Mouse (Mus musculus) midbrain, postnatal 0 days (tissue): Measurements from ENCODE around the gene Pramef25. TPM values are rescaled to one million over a fixed set of nuclear protein-coding genes. Genes with fewer than 3 reads are reported as not detected.

Source experiments
- polyA plus RNA-seq: library from polyadenylated mRNA; unstranded; fragments of >200 nt; fragmentation: Nextera tagmentation; extraction: Ambion mirVana; gene quantifications from 2 replicates; pipeline ENCODE4 v1.2.1, GENCODE M21; 2015
- total RNA-seq: library from RNA; depleted of rRNA; stranded (reverse); fragments of >200 nt; gene quantifications from 2 replicates; pipeline ENCODE4 v1.2.3, GENCODE M21; 2014; rRNA removed

Pramef25 gene
- total and polyA plus RNA-seq, 2 experiments from 2014 or later, result not detected

Other genes with a start within 250 kb of the Pramef25 start
- not detected in 2 replicates for gene Gm13089, start 248.3 kb downstream of the Pramef25 start, total RNA-seq
- not detected in 2 replicates for gene Gm13089, start 248.3 kb downstream of the Pramef25 start, polyA plus RNA-seq
- gene Gm13078, start 231.6 kb downstream of the Pramef25 start, total RNA-seq, result not detected in 2 replicates
- gene Gm13078, start 231.6 kb downstream of the Pramef25 start, polyA plus RNA-seq, result not detected in 2 replicates
- not detected in 2 replicates for gene Gm13023, start 161.7 kb downstream of the Pramef25 start, total RNA-seq
- not detected in 2 replicates for gene Gm13023, start 161.7 kb downstream of the Pramef25 start, polyA plus RNA-seq
- gene Gm13084, start 134.9 kb downstream of the Pramef25 start, total RNA-seq, result not detected in 2 replicates
- gene Gm13084, start 134.9 kb downstream of the Pramef25 start, polyA plus RNA-seq, result not detected in 2 replicates
- gene Gm13103, start 104.5 kb downstream of the Pramef25 start, total RNA-seq, result not detected in 2 replicates
- not detected in 2 replicates for gene Gm13103, start 104.5 kb downstream of the Pramef25 start, polyA plus RNA-seq
- not detected in 2 replicates for gene Pramef6, start 50.6 kb downstream of the Pramef25 start, total RNA-seq
- not detected in 2 replicates for gene Pramef6, start 50.6 kb downstream of the Pramef25 start, polyA plus RNA-seq
- not detected in 2 replicates for gene Gm13101, start 15.9 kb upstream of the Pramef25 start, total RNA-seq
- not detected in 2 replicates for gene Gm13101, start 15.9 kb upstream of the Pramef25 start, polyA plus RNA-seq
- not detected in 2 replicates for gene Pramef17, start 43.4 kb upstream of the Pramef25 start, total RNA-seq
- not detected in 2 replicates for gene Pramef17, start 43.4 kb upstream of the Pramef25 start, polyA plus RNA-seq
- not detected in 2 replicates for gene Pramel4, start 108.1 kb upstream of the Pramef25 start, total RNA-seq
- not detected in 2 replicates for gene Pramel4, start 108.1 kb upstream of the Pramef25 start, polyA plus RNA-seq
- gene Gm13102, start 155.5 kb upstream of the Pramef25 start, total RNA-seq, result not detected in 2 replicates
- gene Gm13102, start 155.5 kb upstream of the Pramef25 start, polyA plus RNA-seq, result not detected in 2 replicates
- gene Oog3, start 211.6 kb upstream of the Pramef25 start, total RNA-seq, result not detected in 2 replicates
- not detected in 2 replicates for gene Oog3, start 211.6 kb upstream of the Pramef25 start, polyA plus RNA-seq
- gene Oog2, start 239.7 kb upstream of the Pramef25 start, total RNA-seq, result not detected in 2 replicates
- gene Oog2, start 239.7 kb upstream of the Pramef25 start, polyA plus RNA-seq, result not detected in 2 replicates